Mouse (Mus musculus) left cerebral cortex, adult 11 months (tissue): ENCODE results near the gene Pla2r1.

Experiments
- DNase-seq: peaks from one replicate; pipeline ENCODE4 v3.0.0; 2022; ENCODE audit warnings: low spot score

Gene Pla2r1

DNA sequence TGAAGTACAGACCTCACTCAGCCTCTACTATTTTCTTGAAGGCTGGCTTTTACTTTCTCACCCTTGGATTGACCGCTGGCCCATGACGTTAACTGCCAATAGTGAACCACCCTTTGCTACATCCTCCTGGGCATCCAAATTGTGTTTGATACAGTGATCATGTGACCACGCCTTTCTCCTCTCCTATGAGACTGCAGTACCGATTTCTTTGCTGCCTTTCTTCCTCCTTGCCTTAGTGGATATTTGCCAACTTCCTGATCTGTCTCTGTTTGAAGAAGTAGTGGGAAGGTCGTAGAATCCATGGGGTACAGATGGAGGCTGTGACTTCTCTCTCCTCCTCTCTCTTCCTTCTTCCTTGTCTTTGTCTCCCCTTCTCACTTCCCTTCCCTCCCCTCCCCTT is 147.7 kb downstream of the Pla2r1 start:
- DNase-seq: no peak

DNA sequence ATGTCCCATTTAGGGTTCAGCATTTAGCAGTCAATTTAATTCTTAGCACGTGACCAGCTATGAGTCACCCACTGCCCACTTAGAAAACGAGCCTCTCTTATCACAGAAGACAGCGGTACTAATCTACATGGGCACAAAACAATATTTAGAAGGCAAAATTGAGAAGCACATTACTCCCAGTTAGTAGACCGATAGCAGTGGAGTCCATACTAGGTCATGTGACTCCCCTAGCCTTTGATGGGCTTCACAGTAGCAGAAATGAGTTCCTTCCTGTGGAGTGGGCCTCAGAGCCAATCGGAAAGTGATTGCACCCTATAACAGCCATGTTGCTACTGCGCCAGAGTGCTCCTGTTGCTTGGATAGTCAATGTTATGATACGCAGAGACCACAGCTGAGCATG is 148.3 kb downstream of the Pla2r1 start:
- no peak for DNase-seq

DNA sequence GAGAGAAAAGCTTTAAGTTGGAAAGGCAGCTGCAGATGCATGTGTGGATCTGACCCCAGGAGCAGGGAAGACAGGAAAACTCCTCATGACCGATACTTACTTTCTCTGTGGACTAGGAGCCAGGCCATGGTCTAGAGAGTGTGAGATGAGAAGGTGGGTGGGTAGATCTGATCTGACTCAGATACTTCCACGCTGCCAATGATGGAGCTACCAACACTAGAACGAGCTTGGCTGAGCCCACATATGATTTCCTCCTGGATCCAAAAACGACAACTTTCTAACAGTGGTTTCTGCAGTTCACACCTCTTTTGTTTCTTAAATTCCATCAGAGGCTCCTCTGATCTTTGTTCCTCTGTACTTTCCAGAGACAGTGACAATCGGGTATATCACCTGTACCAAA is 151.4 kb downstream of the Pla2r1 start:
- no peak for DNase-seq

DNA sequence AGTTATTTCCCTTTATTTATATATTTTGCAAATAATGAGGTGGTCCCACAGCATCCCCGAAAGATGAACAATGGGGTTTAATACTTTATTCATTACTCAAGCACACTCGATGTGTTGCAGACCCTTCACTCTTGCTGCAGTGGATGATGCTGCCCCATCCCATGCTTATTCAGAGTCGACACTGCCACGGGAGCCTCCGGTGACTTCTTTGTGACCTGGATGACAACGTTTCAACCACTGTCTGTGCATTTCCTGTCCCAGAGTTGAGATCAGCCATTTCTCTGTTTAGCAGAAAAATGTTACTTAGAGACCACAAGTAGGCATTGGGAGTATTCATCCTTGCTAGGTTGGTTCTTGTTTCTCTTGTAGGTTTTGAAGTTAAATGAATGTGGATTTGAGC is 159.3 kb downstream of the Pla2r1 start:
- no peak for DNase-seq

DNA sequence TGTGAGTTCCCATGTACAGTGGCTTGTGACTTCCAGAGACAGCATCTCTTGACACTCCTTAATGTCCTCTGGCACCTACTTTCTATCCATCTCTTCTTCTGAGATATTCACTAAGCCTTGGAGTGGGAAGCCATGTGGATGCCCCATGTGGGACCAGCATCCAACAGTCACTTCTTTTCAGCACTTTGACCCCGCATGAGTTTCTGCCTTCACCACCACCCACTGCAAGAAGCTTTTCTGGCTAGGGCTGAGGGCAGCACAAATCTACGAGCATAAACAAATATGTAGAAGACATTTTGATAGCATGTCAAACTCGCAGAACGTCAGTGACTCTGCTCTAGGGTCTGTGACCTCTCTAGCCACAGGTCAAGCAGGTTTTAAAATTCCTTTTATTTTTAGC is 160.8 kb downstream of the Pla2r1 start:
- DNase-seq: no peak

DNA sequence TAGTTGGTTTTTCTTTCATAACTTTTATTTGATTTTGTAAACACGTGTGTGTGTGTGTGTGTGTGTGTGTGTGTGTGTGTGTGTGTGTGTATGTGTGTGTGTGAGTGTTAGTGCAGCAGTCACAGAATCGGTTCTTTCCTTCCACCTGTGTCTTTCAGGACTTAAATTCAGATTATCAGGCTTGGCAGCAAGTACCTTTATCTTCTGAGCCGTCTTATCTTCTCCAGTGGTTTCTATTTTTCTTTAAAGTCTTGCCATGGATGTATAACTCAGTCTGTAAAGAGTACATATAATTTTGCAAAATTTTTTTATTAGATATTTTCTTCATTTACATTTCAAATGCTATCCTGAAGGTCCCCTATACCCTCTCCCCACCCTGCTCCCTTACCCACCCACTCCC is 165.7 kb downstream of the Pla2r1 start:
- DNase-seq: no peak

DNA sequence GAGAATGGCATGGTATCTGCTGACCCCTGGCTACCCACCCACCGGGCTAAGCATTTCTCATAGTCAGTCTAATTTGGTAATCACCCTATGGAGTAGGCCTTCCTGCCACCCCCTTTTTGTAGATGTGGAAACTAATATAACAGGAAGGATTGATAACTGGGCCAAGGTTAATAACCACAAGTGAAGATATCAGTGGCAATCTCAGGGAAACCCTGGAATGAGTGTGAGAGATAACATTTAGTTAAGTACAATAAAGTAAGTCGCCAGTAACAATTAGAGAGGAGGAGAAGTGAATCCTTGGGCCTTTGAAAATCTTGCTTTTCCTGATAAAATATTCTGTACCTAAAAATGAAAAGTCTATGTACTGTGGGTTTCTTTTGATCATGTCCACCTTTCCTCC is 166.3 kb downstream of the Pla2r1 start:
- no peak for DNase-seq

DNA sequence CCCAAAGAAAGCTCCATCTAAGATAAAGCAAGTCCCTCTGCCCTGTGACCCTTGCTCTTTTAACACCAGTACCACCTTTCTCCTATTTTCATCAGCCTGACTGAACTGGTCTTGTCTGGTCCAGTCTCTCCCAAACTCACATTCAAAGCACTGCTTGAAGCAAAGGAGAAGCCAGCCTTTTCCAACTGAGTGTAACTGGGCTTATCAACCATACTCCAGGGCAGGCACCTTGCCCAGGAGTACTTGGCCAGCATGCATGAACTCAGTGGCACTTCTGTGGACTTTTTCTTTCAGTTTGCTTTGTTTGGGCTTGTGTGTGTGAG is 168.4 kb downstream of the Pla2r1 start:
- DNase-seq: no peak

DNA sequence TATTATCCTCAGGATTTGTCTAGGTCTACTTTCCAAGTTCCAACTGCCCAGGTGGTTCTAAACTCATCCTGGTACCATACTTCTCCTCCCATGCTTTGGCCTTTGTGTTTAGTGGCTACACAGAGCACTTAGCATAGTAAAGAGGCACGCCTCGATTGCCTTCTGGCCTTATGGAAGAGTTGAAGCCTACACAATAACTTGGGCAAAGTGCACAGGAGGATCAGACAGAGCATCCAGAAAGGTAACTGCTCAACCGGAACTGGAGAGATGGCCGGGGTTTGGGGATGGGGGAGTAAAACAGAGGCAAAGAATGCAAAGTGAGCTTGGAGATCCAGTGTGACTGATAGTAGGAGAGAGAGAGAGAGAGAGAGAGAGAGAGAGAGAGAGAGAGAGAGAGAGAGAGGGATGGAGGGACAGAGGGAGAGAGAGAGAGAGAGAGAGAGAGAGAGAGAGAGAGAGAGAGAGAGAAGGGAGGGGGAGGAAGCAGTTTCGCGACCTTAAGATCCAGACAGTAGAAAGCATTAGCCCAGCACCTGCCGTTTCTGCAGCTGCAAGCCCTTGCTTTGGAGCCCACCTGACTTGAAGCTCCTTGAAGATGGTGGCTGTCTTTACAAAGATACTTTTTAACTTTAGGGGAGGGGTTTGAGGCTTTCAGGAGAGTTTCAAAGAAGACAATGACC is 168.9 kb downstream of the Pla2r1 start:
- DNase-seq: no peak

DNA sequence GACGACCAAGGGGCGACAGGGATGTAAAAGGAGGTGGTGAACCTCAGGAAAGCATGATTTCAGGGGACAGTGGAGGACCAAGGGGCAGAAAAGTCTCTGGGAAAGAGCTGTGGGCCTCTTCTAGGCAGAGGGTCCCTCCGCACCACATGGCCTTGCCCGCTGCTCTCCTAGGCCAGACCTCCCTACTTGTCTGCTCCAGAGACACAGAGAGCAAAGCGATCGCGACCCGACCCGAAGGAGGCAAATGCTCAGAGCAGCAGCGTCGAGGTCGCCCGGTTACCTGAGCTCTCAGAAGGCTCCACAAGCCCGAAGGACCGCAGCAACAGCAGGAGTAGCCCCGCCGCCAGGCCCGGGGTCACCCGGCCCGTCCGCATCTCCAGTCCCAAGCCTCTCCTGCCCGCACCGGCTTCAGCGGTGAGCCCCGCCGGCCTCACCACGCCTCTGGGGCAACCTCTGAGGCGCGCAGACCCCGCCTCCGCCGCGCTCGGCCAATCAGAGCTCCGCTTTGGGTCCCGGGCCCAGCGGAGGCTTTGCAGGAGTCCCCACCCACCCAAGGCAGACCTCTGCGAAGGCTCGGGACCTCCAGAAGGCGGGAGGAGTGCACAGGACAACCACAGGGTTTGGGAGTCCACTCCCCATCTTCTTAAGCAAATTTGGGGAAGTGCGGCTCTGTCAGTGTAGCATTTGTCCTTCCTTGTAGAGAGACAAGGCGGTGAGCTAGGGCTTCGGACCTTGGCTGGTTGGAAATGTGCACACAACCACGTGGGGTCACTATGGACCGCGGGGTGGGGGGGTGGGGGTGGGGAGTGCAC is 170.0 kb downstream of the Pla2r1 start, which contains the start of gene Ly75:
Gene Ly75 (minus strand): TSS at position 446 of the 812 bp plus-strand sequence.
- DNase-seq: peak; percentile 12

DNA sequence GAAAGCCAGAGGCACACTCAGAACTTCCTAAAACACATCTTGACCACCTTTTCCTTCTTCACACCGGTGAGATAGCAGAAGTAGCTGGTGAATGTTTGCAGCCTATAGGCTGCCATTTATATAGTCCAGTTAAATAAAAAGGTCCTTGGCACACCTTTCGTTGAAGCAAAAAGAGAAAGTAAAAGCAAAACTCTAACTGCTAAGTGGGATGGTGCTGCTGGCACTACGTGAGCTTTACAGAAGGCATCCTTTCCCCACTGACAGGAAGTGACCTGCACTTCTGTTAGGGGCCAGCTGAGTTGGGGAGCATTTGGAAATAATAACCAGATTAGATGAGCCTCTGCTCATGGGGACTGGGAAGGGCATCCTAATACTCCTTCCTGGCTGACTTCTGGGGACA is 170.8 kb downstream of the Pla2r1 start:
- DNase-seq: no peak

DNA sequence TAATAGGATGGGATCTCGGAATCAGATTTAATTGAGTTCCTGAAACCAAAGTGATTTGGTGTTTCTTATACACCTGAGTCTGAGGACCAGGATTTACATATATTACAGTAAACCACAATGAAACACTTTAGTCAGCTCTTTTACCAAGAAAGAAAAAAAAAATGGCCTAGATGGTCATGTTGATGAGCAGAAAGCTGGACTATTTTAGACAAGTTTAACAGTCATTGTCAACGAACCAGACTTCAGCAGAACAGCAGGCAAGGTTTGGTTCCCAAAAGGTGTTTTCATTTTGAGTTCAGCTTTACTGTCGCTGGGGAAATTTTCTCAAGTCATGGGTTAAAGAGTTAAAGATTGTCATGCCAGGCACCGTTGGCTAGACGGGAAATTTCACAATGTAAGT is 175.8 kb downstream of the Pla2r1 start:
- DNase-seq: no peak

DNA sequence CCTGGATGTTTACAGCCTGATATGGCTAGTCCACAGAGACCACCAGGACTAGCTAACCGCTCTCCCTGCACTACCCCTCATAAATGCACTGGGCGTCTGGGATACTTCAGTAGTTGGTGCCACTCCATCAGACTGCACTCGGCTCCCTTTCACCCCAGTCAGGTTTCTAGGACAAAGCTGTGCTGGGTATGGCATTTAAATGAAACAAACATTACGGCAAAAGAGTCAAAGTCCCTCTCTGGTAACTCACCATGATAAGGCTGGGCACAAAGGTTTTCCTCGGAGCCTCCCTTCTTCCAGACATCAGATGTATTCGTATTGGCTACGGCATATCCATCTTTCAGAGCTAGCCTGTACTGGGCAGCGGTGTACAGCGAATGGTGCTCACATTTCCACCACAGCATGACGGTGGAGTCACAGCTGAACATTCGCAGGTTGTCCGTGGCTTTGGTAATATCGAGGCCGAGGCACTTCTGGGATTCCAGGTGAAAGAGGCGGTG is 177.4 kb downstream of the Pla2r1 start:
- DNase-seq: no peak

DNA sequence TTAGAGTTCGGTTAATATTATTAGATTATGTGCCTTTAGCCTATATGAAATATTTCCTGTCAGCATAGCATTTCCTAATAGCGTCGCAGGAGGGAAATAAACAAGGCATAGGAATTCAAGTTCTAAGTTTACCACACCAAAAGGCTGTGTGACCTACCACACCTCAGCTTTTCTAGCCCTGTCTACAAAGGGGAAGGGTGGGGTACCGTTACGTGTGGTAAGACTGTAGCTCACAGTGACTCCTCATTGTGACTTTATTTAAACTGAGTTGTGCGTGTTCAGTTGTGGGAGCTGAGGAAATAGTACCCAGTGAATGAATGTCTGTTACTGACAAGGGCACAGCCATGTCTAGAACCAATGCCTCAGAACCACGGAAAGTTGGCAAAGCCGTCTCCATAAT is 178.0 kb downstream of the Pla2r1 start:
- no peak for DNase-seq

DNA sequence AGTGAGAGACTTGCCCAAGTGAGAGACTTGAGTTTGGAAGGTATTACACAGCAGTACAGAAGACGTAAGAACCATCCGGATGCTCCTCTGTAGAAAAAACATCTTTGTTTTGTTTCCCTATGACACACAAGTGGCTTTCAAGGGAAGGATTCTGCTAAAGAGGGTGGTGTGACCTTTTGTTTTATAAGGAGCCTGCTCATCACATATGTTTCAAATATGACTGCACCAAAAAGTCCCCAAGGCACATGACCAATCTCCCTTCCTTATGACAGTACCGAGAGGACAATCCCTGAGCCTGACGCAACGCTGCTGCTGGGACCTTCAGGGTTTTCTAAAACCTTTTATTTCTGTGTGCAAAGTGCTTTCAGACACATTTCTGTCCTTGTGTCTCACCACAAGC is 182.9 kb downstream of the Pla2r1 start:
- DNase-seq: no peak

DNA sequence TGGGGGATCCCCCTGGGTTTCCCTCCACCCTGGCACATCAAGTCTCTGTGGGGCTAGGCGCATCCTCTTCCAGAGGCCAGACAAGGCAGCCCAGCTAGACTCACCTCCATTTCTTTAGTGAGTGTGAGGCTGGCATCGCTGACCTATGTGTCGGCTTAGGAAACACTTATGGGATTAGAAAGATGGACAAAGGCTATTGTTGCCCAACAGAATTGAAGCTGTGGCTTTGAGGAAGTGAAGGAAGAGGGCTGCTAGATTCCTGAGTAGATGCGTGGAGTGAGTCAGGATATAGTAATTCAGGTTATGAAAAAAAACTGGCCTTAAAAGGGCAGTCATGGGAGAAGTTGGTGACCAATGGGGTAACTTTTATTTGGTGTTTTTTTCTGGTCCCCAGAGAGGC is 183.7 kb downstream of the Pla2r1 start:
- no peak for DNase-seq

DNA sequence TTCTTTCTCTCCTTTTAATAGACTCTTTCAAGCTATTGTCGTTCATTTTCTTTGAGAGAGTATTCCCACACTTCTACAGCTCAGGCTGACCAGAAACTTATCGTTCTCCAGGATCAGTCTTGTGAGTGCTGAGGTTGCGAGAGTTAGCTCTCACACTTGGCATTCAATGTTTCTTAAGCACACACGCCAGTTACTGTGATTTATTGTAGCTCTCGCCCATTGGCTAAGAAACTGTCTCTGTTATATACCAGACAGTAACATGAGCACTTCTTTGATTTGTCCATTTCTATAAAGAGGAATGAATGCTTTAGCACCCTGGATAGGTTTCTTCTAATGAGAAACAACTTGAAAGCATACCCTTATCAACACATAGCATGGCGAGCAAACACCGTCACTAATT is 185.2 kb downstream of the Pla2r1 start:
- DNase-seq: no peak
